Mouse (Mus musculus): Measurements from ENCODE around the gene Sncg.
A peak's percentile ranks its signal among the peaks of the same experiment; 100 is the strongest.

The Sncg gene

DNA sequence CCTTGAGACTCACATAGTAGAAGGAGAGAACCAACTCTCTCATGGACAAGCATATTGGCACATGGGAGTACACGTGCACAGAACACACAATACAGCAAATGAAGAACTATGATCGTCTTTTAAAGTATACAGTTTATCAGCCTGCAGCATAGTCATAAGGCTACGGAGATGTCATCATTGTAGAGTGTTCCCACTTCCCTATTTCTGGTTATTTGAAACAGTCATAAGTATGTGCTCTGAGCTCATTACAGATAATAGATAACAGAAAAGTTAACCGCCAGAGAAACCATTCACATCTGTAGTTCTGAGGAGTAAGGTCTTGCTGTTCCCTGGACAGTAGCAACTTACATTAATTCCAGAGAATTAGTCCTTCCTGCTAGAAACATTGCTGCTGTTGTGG lies 31.5 kb downstream of the Sncg start:
- no peak for DNase-seq (ENCODE audit: low read depth, low spot score)

DNA sequence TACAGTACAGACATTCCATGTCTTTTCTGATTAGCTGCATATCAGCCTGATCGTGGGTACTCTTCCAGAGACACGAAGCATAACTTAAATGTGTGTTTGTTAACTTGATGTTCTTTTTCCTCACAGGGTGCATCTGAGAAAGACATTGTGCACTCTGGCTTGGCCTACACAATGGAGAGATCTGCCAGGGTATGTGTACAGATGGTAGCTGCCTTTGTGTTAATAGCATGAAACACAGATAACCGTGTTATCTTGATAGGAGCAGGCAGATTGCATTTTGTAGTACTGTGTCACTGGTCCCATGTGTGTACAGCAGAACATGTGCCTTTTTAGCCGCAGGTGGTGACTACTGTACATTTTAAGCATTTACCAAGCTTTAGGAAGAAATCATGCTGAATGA lies 32.6 kb downstream of the Sncg start:
- no peak for DNase-seq (ENCODE audit: low read depth, low spot score)

DNA sequence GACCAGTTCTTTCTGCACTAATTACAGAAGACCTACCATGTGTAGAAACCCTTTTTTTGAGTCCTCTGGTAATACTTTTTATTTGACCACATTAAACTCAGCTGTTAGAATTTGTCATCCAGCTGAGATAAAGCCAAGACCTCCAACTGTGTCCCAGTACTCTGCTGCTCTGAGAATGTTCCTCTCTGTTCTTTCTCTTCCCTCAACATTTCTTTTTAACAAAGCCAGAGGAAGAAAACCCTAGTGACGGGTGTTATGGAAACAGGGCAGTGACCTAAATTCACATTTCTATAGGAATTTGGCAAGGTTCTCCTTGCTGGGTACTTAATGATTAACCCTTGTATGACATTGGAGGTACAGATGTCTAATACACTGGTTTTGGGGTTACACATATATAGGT lies 35.1 kb downstream of the Sncg start:
- no peak for DNase-seq (ENCODE audit: low read depth, low spot score)

DNA sequence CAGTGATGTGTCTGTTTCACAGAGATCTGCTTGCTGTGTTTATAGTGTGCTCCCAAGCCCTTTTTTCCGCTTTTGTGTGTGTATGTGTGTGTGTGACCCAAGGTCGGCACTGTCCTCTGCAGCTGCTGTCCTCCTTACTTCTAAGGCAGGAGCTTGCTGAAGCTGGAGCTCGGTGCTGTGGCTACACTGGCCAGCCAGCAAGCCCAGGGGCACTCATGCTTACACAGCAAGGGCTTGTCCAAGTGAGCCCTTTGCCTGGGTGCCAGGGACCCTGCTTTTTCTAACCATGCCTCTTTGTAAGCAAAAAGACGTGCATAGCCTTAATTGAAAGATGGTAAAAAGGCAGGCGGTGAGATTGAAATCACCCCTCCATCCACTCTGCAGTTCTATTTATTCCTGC lies 42.1 kb downstream of the Sncg start:
- no peak for DNase-seq (ENCODE audit: low read depth, low spot score)

DNA sequence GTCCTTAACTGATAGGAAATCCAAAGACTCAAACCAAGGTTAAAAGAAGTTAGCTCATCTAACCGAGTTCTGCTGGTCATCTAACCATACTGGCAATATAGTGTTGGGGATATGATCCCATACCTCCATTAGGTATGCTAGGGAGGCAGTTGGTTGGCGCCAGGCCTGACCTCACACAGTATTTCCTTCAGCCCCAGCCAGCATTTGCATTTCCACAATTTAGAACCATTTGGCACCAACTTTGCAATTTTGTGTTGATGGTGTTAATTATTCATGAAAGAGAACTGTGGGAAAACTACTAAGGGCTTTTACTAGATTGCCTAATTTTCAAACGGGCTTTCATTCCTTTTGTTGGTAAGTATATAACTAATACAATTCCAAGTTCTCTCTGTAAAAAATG lies 42.7 kb downstream of the Sncg start:
- DNase-seq (ENCODE audit: low read depth, low spot score), result no peak

DNA sequence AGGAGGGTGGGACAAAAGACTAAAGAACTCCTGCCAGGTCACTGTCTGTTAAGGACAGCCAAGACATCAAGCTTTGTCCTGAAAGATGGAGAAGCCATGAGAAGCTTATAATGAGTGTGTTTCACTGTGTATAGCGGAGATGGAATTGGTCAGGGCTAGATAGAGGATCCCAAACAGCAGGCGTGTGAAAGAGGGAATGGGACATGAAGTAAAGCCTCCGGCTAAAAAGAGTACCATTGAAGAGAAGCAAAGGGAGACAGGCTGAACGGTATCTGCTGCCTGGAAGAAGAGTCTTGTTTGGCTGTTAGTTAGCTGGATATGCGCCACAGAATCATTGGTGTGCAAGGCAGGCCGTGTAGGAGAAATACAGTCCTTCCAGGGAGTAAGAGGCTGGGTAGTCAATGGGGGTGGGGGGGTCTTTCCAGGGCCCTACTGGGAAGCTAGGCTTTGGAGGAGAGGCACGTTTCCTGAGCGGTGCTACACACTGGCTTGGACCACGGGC lies 43.9 kb downstream of the Sncg start:
- DNase-seq (ENCODE audit: low read depth, low spot score), result no peak

DNA sequence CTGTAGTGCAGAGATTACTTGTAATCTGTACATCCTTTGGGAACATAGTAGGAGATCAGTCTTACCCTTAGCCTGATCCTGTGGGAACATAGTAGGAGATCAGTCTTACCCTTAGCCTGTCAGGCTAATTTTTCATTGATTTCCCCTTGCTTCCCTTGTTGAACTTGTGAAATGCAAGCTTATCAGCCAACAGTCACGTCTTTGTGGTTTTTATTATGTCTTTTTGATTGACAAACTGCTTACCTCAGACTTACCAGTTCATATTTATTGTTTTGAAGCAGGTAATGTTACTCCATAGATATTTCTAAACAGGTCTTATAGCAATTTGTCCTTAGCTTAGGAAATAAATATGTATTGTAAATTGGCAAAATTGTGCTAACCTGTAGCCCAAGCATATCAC lies 47.0 kb downstream of the Sncg start:
- DNase-seq (ENCODE audit: low read depth, low spot score), result no peak

DNA sequence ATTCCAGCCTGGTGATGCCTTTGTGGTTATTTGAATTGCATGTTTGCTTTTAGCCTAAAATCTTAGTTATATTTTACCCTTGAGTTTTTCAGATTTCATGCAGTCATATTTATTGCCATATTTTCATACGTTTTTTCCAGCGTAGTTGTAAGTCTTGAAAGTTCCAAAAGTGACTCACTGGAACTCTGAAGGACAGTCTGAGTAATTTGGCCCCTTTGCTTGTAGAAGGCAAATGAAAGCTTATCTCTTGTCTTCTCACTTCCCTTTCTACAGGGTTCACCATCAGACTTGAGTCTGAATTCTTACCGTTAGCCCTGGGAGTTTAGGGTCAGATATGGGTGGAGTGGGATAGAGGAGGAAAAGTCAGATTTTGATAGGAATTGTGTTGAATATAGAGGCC lies 48.0 kb downstream of the Sncg start:
- no peak for DNase-seq (ENCODE audit: low read depth, low spot score)

DNA sequence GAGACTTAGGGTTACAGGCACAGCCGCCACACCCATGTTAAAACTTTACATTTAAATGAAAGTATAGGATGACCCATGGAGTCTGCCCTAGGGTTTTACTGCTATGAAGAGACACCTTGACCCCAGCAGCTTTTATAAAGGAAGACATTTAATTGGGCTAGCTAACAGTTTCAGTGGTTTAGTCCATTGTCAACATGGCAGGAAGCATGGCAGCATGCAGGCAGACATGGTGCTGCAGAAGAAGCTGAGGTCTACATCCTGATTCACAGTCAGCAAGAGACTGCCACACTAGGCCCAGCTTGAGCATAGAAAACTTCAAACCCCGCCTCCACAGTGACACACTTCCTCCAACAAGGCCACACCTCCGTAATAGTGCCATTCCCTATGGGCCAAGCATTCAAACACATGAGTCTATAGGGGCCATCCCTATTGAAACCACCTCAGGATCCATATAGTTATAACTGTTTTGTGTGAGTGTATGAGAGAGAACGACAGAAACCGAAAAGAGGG lies 51.0 kb downstream of the Sncg start:
- DNase-seq (ENCODE audit: low read depth, low spot score), result peak; percentile 82
